Mouse (Mus musculus) liver, adult 2 months (tissue): ENCODE data around the gene Mpnd.

Source experiments
- CTCF ChIP-seq: fragments of 200-500 bp; IDR thresholded peaks from 2 replicates; pipeline ENCODE4 v1.5.1; 2011; ENCODE audit warnings: low read depth, low read length, control low read depth
- POLR2A ChIP-seq: fragments of 200-500 bp; IDR thresholded peaks from 2 replicates; pipeline ENCODE4 v1.6.1; 2011; ENCODE audit warnings: low read length, control low read depth; ENCODE audit not compliant: insufficient read depth; ENCODE audit errors: extremely low read depth

DNA sequence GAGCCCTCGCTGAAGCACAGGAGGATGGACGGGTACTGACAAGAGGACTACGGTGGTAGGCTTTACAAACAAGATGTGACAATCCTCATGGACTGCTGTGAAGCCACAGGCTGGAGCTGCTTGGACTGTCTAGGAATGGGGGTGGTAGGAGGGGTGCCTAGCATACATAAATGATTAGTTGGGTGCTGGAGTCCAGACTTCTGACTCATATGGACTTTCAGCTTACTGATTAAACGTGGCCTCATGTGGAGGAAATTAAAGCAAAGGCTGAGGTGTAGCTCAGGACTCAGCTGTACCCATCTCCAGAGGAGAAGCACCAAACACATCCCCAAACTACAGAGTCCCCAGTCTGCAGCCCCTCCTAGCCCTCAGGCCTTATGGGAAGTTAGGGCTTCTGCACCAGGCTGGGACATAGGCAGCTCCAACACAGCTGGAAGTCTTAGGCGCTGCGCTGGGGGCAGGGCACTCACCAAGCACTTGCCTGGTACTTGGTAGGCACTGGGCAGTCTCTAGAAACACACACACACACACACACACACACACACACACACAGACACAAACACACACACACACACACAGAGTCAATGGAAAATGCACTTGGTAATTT is 26.7 kb downstream of the Mpnd start:
- TF ChIP-seq CTCF (no peak), POLR2A (no peak)
